Mouse (Mus musculus): ENCODE data around the gene Kif1b.

- TF ChIP-seq CTCF (IDR thresholded peaks at IDR 0.05; ENCODE audit: extremely low read depth, insufficient read length, insufficient replicate concordance, low read depth, low read length) (no peak), POLR2A (IDR thresholded peaks at IDR 0.05; ENCODE audit: low read depth, low read length) (no peak)
These were observed 46.6 kb downstream of the Kif1b start for GRCm38 (mm10) chr4:149260911-149261310.
